Mouse (Mus musculus) monocyte, adult 5-6 weeks (primary cell): ENCODE data around the gene Rita1. TPM values are rescaled to one million over a fixed set of nuclear protein-coding genes. Genes with fewer than 3 reads are reported as not detected.

ENCODE experiments used
- ATAC-seq: fragments of 153-309, 156-312 bp; replicated peaks from 2 replicates; pipeline ENCODE4 v1.8.0; 2017; ENCODE audit warnings: mild to moderate bottlenecking; ENCODE audit not compliant: low TSS enrichment, insufficient number of reproducible peaks, severe bottlenecking, poor library complexity, low FRiP score
- total RNA-seq: library from RNA; stranded (forward); fragments of 200-1000, 200-491, 200-594 nt; gene quantifications from 3 replicates; pipeline ENCODE4 v1.2.3, GENCODE M21; 2017

The Rita1 gene
- 0.43 to 4.0 TPM (median 1.1 TPM) in 3 replicates for total RNA-seq

DNA sequence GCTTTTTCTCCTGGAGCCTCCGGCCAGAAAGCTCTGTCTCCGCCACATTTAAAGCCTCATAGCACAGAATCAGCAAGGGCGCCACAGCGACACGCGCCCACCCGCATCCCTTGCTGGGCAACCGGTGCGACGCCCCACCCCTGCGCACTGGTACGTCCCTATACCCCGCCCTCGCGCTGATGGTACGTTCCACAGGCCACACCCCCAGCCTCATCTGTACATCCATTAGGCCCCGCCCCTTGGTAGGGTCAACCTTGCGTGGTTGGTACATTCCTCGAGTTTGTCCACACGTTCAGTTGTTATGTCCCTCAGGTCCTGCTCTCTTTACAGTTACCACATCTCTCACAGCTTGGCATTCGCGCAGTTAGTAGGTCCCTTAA, at the start of gene Rita1, which contains the start of gene Ddx54:
Gene Rita1 (minus strand): TSS at position 148 of the 380 bp plus-strand sequence.
Gene Ddx54 (plus strand): TSS at position 298 of the 380 bp plus-strand sequence.
- ATAC-seq, result peak; percentile 73

- no peak for ATAC-seq
Observed at GRCm38 (mm10) chr5:120660816-120661215, 48.4 kb upstream of the Rita1 start.

DNA sequence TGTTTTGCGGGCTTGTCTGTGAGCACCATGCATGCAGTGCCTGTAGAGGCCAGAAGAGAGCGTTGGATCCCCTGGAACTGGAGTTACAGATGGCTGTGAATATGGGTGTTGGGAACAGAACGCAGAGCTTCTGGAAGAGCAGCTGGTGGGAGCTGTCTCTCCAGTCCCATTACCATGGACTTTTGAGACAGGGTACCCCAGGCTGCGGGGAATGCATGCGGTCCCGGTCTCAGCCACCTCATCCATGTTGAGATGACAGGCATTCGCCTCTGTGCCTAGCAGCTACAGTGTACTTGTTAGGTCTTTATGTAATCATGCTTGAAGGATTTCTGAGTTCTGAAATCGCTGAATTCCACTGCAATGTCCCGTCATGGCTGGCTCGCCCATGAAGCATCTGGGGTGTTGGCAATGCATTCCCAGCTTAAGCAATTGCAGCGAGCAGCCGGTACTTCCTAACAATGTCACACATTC, 43.9 kb upstream of the Rita1 start:
- ATAC-seq, result no peak

DNA sequence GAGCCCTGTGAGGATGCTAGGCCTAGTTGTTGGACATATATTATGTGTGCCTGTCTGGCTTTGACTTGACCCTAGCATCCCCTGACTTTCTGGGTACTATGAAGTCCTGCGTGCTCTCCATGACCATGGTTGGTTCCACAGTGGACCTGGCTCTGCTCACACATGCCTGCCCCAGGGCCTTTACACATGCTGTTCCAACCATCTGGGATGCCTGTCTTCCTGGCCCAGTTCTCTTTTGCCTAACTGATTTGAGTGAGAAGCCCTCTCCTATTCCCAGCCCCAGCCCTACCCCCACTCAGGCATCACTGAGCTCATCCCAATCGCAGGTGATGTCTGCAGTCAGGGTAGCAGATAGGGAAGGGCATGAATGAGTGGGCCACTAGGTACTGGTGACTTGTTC, 41.5 kb upstream of the Rita1 start:
- no peak for ATAC-seq

DNA sequence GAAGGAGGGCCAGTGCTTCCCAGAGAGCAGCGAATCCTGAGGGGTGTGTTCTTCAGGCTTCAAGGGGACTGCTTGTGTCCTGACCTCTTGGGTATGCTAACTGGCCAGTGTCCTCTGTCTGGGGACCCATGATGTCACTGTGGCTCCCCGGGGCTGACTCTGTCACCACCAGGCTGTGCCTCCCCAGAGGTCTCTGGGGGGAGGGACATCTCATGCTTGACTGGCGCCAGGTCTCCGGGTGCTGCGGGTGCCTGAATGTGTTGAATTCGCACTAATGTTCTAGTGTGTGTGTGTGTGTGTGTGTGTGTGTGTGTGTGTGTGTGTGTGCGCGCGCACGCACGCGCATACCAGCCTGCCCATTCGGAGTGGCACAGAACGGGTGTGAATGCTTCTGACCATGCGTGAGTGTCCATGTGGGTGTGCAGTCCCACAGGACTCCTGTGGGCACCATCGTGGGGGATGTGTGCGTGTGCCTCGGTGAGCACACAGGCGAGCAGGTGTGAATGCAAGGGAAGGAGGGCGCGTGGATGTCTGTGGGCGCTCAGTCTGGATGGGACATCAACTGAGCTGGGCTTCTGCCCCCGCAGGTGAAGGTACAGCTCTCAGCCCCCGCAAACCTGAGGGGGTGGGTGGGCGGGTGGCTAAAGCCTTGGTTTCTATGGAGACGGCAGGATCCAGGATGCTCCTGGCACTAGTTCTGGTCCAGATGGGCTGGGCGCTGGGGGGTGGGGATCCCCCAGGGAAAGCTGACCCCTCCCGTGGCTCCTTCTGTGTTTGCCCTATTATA, 40.7 kb upstream of the Rita1 start:
- ATAC-seq, result no peak

DNA sequence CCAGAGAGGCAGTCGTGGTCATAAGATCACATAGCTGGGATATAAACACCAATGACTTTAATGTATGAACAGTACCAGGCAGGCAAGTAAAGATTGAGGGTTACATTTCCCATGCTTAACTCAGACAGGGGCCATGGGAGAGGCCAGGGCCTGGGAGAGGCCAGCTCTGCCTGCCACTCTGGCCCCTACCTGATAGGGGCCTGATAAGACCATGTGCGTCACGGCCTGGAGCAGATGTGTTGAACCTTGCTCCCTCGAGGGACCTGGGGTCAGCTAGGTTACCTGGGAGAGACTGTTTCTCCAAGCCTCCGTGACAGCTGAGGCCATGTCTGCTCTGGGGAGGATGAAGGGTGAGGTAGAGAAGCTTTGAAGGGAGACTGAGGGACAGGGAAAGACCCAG, 38.8 kb upstream of the Rita1 start:
- no peak for ATAC-seq

- ATAC-seq, result no peak
Observed at GRCm38 (mm10) chr5:120649938-120650337, 37.5 kb upstream of the Rita1 start.

DNA sequence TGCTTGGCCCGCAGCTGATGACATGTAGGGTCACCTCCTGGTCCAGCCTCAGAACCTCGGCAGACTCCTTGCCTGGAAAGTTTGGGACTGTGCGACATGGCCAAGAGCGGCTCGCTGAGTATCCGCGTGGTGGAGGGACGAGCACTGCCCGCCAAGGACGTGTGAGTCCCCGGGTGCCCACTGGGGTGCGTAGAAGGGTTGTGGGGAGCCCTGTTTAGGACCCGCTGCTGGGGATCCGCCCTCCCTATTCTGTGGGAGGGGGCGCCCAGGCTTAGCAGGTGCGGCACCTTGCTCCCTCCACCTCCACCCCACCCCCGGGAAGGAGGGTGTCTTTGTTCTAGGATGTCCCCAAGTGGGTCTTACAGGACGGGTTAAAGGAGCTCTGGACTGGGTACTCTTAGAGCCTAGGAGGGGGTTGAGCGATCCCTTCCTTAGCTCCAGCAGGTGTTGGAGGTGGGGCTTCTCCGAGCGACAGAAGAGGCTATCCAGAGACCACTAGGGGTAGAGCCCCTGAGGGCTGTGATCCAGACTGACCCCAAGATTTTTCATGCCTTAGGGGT, 37.1 kb upstream of the Rita1 start:
- no peak for ATAC-seq

DNA sequence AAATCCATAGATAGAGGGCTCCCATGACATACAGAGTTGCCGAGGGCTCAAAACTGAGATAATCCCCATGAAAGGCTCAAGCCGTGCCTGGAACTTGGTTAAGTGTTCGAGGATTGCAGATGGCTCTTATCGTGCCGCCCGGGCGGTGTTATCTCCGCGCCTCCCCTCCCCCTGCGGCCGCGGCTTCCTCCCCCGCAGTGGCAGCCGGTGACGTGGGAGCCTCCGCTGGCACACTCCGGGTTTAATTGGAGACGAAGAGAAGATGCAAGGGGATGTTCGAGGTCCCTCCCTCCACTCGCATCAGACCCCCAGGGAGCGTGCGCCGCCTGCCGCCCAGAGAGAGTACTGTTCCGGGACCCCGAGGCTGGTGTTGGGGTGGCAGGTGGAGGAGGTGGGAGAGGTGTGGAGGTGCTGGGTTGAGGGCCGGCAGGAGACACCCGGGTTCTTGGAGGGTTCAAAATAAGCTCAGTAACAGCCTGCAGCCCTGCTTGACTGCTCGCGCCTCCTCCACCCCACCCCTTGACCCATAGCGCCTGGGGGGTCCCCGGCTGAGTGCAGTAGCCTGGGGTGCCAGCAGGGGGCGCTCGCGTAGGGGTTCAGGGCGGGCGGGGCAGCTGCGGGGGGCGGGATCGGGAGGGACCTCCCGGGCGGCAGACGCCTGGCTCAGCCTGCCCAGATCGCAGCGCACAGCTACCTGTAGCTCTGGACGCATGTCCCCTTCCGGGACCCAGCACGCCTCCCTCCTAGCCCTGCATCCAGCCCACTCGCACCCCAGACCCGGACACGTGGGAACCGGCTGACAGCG, 36.4 kb upstream of the Rita1 start, which contains the start of gene Rasal1:
Gene Rasal1 (plus strand): TSS at position 244 of the 805 bp plus-strand sequence.
- ATAC-seq, result peak; percentile 42

GRCm38 (mm10) chr5:120647814-120648491, 35.6 kb upstream of the Rita1 start:
- no peak for ATAC-seq

GRCm38 (mm10) chr5:120647361-120647760, 35.0 kb upstream of the Rita1 start:
- ATAC-seq, result no peak

- ATAC-seq, result no peak
Observed at GRCm38 (mm10) chr5:120645851-120646250, 33.5 kb upstream of the Rita1 start.

- ATAC-seq, result no peak
Observed at GRCm38 (mm10) chr5:120644227-120644626, 31.8 kb upstream of the Rita1 start.

DNA sequence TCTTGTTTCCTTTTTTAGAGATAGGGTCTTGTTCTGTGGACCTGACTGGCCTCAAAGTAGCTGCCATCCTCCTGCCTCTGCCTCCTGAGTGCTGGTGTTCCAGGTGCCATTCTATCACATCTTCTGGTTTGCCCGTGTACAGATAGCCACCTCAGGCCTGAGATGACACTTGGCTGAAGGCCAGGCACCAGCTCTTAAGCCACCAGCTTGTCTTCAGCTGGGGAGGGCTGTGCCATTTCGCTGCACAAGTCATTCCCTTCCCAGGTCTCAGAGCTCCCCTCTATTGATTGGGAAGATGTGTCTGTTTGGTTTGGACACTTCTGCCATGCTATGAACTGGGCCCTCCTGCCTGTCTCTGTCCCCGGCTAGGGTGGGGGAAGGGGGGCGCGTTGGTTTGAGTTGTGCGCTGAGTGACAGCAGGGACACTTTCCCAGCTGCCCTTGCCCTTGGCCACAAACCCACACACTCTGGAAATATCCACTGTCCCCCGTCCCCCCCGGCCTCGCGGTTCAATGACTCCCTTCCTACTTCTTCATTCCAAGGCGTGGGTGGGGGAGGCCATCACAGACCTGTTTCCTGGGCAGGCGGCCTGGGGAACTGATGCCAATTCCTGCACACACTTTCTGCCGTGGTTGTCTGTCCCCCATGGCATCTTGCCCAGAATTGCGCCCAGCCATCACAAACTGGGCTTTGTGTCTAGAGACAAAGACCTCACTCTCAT, 31.1 kb upstream of the Rita1 start:
- ATAC-seq, result no peak

DNA sequence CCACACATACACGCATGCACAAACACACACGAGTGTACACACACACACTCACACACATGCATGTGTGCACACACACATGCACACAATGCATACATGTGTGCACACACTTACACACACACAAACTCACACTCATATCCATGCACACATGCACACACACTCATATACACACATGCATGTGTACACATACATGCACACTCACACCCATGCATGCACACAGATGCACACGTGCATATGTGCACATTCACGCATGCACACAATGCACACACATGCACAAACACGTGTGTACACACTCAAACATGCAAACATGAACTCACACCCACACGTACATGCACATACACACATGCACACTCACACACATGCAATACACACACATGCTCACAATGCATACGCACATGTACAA, 27.7 kb upstream of the Rita1 start:
- ATAC-seq, result no peak

- no peak for ATAC-seq
Observed at GRCm38 (mm10) chr5:120635633-120636032, 23.2 kb upstream of the Rita1 start.

- no peak for ATAC-seq
Observed at GRCm38 (mm10) chr5:120634860-120635259, 22.5 kb upstream of the Rita1 start.

- no peak for ATAC-seq
Observed at GRCm38 (mm10) chr5:120634131-120634530, 21.7 kb upstream of the Rita1 start, which contains the start of gene Cfap73. Gene Cfap73 (minus strand): TSS chr5:120634235.
